Mouse (Mus musculus) liver, embryonic 16.5 days (tissue): ENCODE results near the gene Ccdc36. TPM values are rescaled to one million over a fixed set of nuclear protein-coding genes. Genes with fewer than 3 reads are reported as not detected.

Source experiments
- ATAC-seq: fragments of 200-750 bp; cut with Nextera tagmentation; 2 replicates; pipeline ENCODE4 v1.8.0; 2017; ENCODE audit warnings: low read depth, mild to moderate bottlenecking, moderate number of reproducible peaks, moderate library complexity
- H3K27ac ChIP-seq: fragments of 300-500 bp; sonication (generic); 2 replicates; pipeline ENCODE4 v1.5.1; 2014; ENCODE audit warnings: mild to moderate bottlenecking, low read length
- H3K27me3 ChIP-seq: fragments of 300-500 bp; sonication (generic); 2 replicates; pipeline ENCODE4 v1.6.1; 2014; ENCODE audit warnings: low read depth, low read length, mixed read lengths; ENCODE audit not compliant: control insufficient read depth, insufficient read depth
- H3K36me3 ChIP-seq: fragments of 300-500 bp; sonication (generic); 2 replicates; pipeline ENCODE4 v1.6.1; 2014; ENCODE audit warnings: mild to moderate bottlenecking; ENCODE audit not compliant: control insufficient read depth, insufficient read depth
- H3K4me1 ChIP-seq: fragments of 300-500 bp; sonication (generic); 2 replicates; pipeline ENCODE4 v1.6.1; 2014; ENCODE audit warnings: low read depth, low read length, mixed read lengths; ENCODE audit not compliant: control insufficient read depth
- H3K4me2 ChIP-seq: fragments of 300-500 bp; sonication (generic); 2 replicates; pipeline ENCODE4 v1.6.1; 2014; ENCODE audit warnings: low read depth, low read length, mixed read lengths
- H3K4me3 ChIP-seq: fragments of 300-500 bp; sonication (generic); 2 replicates; pipeline ENCODE4 v1.5.1; 2014; ENCODE audit warnings: low read depth, mild to moderate bottlenecking, low read length
- H3K9ac ChIP-seq: fragments of 300-500 bp; sonication (generic); 2 replicates; pipeline ENCODE4 v1.6.1; 2014; ENCODE audit warnings: low read depth, low read length
- H3K9me3 ChIP-seq: fragments of 300-500 bp; sonication (generic); replicated peaks from 2 replicates; pipeline ENCODE4 v1.6.1; 2016; ENCODE audit warnings: low read length; ENCODE audit not compliant: control insufficient read depth
- WGBS: fragments of 180-500 bp; shearing (Covaris S2); extraction: QIAGEN DNeasy Blood & Tissue Kit; methylation state at CpG from one replicate; pipeline ENCODE4 v1.1.7; 2014; ENCODE audit not compliant: insufficient replicate concordance; 5-methylcytosine and 5-hydroxymethylcytosine counted together
- polyA plus RNA-seq: library from polyadenylated mRNA; unstranded; fragments of >200 nt; fragmentation: Nextera tagmentation; extraction: Ambion mirVana; gene quantifications from 2 replicates; pipeline ENCODE4 v1.2.1, GENCODE M21; 2015

The Ccdc36 gene
- polyA plus RNA-seq, 1 experiment from 2014 or later: 0.08 TPM

DNA sequence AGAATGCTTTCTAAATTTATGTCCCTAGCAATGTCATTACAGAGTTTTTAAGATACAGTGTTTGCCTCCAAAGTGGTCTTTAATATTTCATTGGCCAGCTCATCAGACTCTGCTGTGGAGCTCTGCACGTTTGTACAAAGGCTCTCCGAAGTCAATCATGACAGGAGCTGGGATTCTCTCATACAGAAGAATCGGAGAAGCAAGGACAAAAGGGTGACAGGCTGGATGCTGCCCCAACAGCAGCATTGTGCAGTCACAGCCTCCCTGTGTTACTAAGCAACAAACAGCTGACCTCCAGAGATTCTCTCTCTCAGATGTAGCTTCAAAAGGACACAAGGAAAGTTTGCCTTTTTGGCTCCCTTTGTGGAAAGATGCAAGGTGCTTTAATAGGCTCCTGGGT, 7.9 kb upstream of the Ccdc36 start, which contains the start of gene BC048562:
TSS of gene BC048562 (plus strand) at position 301 of the 400 bp plus-strand sequence.
- Histone ChIP-seq H3K27ac (no peak within 1 kb of the TSS), H3K4me2 (no peak within 1 kb of the TSS), H3K36me3 (no peaks in the 10 kb centered on the region), H3K4me1 (peaks cover 3% of the 10 kb centered on the region), H3K4me3 (no peak within 1 kb of the TSS), H3K9me3 (no peaks in the 10 kb centered on the region), H3K27me3 (no peaks in the 10 kb centered on the region), H3K9ac (no peak within 1 kb of the TSS)
- WGBS: 67% methylated on average over 3 of the region's 3 CpGs
- ATAC-seq: no peak

DNA sequence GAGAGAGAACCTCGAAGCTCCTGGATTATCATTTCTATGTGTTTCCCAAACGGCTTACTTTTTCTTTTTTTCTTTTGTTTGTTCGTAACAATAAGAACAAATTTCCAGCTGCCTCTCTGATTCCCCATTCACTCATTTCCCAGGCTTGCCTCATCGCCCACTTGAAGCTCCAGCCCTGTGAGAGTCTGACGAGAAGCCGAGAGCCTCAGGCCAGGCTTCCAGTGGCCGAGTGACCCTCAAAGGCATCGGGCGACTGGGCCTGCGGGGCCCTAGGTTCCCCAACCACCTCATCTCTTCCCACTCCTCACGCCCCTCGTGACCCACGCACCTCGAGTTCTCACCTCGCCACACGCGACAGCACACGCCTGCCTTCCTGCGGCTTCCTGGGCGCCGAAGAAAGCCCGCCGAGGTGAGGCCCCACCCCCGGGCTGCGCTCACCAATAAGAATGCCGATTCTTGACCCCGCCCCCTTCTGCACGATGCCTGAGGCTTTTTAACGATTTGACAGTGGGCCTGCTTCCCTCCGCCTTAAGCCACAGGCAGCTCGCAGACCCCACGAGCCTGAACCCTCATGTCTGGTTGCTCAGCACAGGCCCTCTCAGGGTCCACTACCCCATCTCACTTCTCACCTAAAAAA, 3.3 kb upstream of the Ccdc36 start:
- Histone ChIP-seq H3K4me1 (peaks cover 3% of the 10 kb centered on the region), H3K27ac (no peak overlapping the region), H3K4me3 (peak overlapping the region; percentile 12; the same call in 1 of the 2 replicates), H3K9ac (0 out of 2 replicates have a peak overlapping the region, but pooled peaks have one; percentile 7), H3K9me3 (no peaks in the 10 kb centered on the region), H3K36me3 (no peaks in the 10 kb centered on the region), H3K27me3 (no peaks in the 10 kb centered on the region), H3K4me2 (peak overlapping the region; percentile 46)
- peak; percentile 56 for ATAC-seq
- WGBS: 51% methylated on average over 32 of the region's 32 CpGs

DNA sequence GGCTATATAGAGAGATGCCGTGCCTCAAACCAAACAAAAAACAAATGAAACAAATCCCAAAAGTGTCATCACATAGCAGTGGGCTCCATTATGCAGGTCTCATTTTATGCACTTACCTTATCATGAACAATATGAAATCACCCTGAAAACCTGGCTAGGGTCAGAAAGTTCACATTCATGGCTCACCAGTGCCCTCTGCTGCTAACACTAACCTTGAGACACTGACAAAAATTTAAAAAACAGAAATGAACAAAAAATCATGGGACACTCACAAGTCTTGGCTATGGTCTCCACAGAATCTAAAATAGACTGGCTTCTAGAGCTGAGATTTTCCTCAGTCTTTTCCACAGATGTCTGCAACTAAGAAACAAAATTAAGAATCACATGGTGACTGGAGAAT, 16.1 kb downstream of the Ccdc36 start:
- Histone ChIP-seq H3K9me3 (no peaks in the 10 kb centered on the region), H3K4me1 (no peaks in the 10 kb centered on the region)
- WGBS: 60% methylated on average over 1 of the region's 1 CpGs

DNA sequence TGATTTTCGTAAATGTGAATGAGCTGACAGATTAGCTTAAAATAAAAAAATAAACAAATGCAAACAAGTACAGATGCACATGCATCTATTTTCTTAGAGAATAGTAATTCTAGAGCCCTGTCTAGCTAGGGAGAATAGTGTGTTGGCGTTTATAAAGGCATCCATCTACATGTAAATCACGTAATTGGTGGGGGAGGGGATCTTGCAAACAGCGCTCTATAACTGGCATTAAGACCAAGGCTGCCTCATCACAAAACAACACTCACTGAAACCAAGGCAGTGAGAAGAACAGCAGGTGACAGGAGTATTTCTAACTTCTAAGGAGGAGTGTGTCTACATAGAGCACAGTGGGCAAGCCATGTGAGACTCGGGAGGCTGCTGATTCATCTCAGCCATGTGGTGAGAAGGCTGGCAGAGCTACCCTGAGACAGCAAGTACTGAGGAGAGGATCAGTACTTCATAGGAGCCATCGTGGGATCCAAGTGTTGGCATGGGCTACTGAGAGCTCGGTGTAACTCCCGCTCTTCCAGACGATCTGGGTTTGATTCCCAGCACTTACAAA, 16.8 kb downstream of the Ccdc36 start:
- no peak for ATAC-seq
- Histone ChIP-seq H3K9me3 (no peaks in the 10 kb centered on the region), H3K4me1 (no peaks in the 10 kb centered on the region), H3K36me3 (no peaks in the 10 kb centered on the region), H3K4me2 (no peak overlapping the region), H3K27me3 (no peaks in the 10 kb centered on the region), H3K27ac (no peak overlapping the region), H3K4me3 (no peak overlapping the region), H3K9ac (no peak overlapping the region)
- 65% methylated on average over 9 of the region's 9 CpGs for WGBS

More for the DNA sequence above, 16.1 kb downstream of the Ccdc36 start:
- ATAC-seq: no peak
- Histone ChIP-seq H3K9ac (no peak overlapping the region), H3K4me3 (no peak overlapping the region), H3K4me2 (no peak overlapping the region), H3K27ac (no peak overlapping the region), H3K36me3 (no peaks in the 10 kb centered on the region), H3K27me3 (no peaks in the 10 kb centered on the region)

DNA sequence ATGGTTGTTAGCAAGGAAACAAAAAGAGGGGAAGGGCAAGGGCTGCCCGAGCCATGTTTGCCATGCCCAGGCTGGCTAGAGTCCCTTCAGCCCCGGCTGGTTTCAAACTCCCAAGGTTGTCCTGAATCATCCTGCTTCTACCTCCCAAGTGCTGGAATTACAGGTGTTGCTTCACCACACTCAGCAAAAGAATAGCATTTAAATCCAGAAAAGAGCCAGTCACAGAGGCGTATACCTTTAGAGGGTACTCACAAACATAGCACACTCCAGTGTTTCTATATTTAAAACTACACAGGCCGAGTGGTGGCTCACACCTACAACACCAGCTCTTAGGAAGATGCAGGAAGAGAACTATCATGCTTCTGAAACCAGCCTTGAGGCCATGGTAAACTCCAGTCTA, 18.7 kb downstream of the Ccdc36 start:
- Histone ChIP-seq H3K4me2 (no peak overlapping the region), H3K27me3 (no peaks in the 10 kb centered on the region), H3K36me3 (no peaks in the 10 kb centered on the region), H3K27ac (no peak overlapping the region), H3K9me3 (no peaks in the 10 kb centered on the region), H3K9ac (no peak overlapping the region), H3K4me3 (no peak overlapping the region), H3K4me1 (no peaks in the 10 kb centered on the region)
- 75% methylated on average over 4 of the region's 4 CpGs for WGBS
- ATAC-seq: no peak

DNA sequence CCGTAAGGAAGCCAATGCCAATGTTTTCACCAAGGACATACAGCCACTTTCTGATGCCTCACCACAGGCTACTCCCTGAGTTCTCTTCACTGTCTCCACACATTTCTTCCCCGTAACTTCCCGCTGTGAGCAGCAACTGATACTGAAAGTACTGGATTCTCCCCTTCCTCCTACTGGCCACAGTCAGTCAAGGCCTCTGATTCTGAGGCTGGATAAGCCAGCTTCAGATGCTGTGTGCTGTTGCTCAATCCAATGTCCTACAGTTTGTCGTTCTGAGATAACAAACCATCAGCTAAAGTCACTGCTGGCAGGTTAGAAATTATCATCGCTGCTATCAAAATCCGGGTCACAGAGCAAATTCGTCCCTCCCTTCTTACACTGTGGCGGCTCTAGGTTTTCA, 23.8 kb downstream of the Ccdc36 start:
- Histone ChIP-seq H3K27me3 (no peaks in the 10 kb centered on the region), H3K9ac (no peak overlapping the region), H3K4me1 (no peaks in the 10 kb centered on the region), H3K36me3 (no peaks in the 10 kb centered on the region), H3K4me3 (no peak overlapping the region), H3K9me3 (no peaks in the 10 kb centered on the region), H3K27ac (no peak overlapping the region), H3K4me2 (no peak overlapping the region)
- no peak for ATAC-seq
- 38% methylated on average over 8 of the region's 8 CpGs for WGBS

DNA sequence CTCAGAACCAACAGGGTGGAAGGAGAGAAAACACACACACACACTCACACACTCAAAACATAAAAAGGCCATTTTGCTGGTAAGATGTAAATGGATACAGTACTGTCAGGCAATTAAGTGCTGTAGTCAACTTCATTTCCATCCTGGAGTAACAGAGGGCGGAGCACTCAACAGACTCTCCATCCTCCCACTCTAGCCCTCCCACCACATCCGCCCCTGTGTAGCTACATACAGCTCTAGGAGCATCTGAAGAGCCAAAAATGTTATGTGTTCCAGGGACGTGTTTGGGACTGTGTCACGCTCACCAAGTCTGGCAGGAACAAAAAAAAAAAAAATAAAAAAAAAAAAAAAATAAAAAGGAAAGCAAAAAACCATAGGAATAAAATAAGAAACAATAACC, 25.2 kb downstream of the Ccdc36 start:
- no peaks in the 10 kb centered on the region for H3K4me1 ChIP-seq
- WGBS: 65% methylated on average over 4 of the region's 4 CpGs

DNA sequence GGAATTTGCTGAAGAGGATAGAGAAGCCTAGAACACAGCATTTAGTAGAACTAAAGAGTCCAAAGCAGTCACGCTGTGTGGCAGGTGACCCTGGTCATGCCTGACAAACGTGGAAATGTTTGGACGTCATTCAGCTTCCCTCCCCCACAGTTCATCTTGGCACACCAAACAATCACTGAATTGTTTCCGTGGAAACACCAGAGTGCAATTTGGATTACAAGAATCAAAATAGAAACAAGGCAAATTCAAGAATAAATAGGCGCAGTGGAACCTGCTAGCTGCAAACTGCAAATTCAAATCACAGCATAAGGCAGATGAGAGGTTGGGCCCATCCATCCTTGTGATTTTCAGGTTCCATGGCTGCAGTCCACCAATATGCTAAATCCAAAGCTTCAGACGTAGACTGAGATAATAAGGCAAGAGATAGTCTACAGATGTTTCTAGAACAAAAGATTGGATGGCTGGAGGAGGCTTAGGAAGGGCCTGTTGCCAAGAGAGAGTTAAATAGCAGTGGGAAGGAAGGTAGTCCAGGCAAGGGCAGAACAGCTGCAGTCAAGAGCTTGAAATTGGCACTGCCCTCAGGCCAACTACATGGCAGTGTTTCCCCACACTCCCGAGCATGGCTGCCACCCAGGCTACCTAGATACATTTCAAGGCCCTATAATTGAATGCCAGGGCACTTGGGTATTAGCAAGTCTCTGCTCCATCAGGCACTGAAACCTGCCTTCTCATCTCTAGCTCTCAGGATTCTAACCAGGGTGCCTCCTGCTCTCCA, 26.9 kb downstream of the Ccdc36 start:
- no peak overlapping the region for H3K27ac ChIP-seq
- ATAC-seq: no peak

More for the DNA sequence above, 25.2 kb downstream of the Ccdc36 start:
- Histone ChIP-seq H3K27me3 (no peaks in the 10 kb centered on the region), H3K4me3 (no peak overlapping the region), H3K4me2 (no peak overlapping the region), H3K27ac (no peak overlapping the region), H3K36me3 (no peaks in the 10 kb centered on the region), H3K9me3 (no peaks in the 10 kb centered on the region), H3K9ac (no peak overlapping the region)
- ATAC-seq: no peak

DNA sequence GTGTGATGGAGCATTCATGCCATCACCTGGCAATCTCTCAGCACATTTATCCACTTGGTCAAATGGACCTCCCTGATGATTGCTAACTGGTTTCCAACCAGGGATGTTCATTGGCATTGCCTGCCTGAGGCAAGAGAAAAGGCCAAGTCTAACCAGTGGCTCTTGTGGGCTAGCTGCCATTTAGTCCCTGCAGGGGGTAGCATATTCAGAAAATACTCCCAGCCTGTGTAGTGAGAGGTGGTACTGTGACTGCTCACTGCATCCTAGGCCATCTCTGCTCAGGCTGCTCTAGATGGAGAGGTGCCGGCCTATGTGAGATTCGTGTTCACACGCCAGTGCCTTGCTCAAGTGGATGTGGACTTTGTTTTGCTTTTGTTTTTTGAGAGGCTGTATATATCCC, 30.0 kb downstream of the Ccdc36 start:
- H3K9me3 ChIP-seq: no peaks in the 10 kb centered on the region
- 84% methylated on average over 3 of the region's 3 CpGs for WGBS
- ATAC-seq: no peak
- no peak overlapping the region for H3K27ac ChIP-seq
- H3K36me3 ChIP-seq: no peaks in the 10 kb centered on the region
- H3K4me3 ChIP-seq: no peak overlapping the region
- H3K27me3 ChIP-seq: no peaks in the 10 kb centered on the region
- no peak overlapping the region for H3K4me2 ChIP-seq
- H3K4me1 ChIP-seq: no peaks in the 10 kb centered on the region
- H3K9ac ChIP-seq: no peak overlapping the region

More for the DNA sequence above, 26.9 kb downstream of the Ccdc36 start:
- no peak overlapping the region for H3K9ac ChIP-seq
- no peaks in the 10 kb centered on the region for H3K27me3 ChIP-seq
- H3K4me1 ChIP-seq: no peaks in the 10 kb centered on the region
- no peaks in the 10 kb centered on the region for H3K9me3 ChIP-seq
- no peaks in the 10 kb centered on the region for H3K36me3 ChIP-seq
- H3K4me3 ChIP-seq: no peak overlapping the region
- no peak overlapping the region for H3K4me2 ChIP-seq
- 59% methylated on average over 7 of the region's 7 CpGs for WGBS
